Mouse (Mus musculus) embryo, embryonic 10 days (tissue): ENCODE measurements around the gene Tiam1.
A peak's percentile ranks its signal among the peaks of the same experiment; 100 is the strongest.

Experiments used
- DNase-seq: peaks from one replicate; pipeline ENCODE4 v3.0.0-alpha.2; 2015; ENCODE audit warnings: low spot score

Gene Tiam1

DNA sequence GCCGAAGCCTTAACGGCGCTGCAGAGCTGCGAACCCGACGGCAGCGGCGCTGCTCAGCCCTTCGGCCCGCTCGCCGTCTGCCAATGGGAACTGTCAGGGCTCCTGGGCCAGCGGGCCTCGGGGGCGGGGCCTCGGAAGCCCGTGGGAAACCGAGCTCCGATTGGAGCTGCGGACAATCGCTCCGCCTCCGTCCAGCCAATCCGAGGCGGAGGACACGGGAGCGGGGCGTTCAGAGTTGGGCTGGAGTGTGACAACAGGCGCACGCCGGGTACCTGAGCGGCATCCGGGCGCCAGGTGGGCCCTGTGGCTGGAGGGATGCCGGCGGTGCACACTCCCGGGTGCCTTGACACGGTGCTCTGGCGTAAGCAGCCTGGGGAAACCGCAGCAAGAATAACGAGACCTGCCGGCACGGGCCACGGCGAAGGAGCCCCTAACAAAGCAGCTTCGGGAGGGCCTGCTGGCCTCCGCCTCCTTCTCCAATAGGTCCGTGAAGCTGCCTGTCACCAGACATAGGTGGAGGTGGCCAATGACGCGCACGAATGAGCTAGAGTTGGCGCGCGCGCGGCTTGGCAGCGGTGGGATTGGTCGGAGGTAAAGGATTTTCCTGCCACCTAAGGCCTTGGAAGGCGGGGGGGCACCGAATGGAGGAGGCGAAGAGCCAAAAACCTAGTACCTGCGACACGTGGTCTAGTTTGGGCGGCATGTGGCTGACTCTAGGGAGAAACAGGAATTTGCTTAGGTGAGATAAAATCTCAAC lies at the start of gene Tiam1:
Gene Tiam1 (minus strand): TSS at position 10 of the 757 bp plus-strand sequence.
- peak; percentile 99 for DNase-seq

- DNase-seq, result no peak
Measured at GRCm38 (mm10) chr16:90191289-90191688, 47.7 kb upstream of the Tiam1 start.

- DNase-seq, result peak; percentile 75
Measured at GRCm38 (mm10) chr16:90187453-90187852, 43.9 kb upstream of the Tiam1 start.

DNA sequence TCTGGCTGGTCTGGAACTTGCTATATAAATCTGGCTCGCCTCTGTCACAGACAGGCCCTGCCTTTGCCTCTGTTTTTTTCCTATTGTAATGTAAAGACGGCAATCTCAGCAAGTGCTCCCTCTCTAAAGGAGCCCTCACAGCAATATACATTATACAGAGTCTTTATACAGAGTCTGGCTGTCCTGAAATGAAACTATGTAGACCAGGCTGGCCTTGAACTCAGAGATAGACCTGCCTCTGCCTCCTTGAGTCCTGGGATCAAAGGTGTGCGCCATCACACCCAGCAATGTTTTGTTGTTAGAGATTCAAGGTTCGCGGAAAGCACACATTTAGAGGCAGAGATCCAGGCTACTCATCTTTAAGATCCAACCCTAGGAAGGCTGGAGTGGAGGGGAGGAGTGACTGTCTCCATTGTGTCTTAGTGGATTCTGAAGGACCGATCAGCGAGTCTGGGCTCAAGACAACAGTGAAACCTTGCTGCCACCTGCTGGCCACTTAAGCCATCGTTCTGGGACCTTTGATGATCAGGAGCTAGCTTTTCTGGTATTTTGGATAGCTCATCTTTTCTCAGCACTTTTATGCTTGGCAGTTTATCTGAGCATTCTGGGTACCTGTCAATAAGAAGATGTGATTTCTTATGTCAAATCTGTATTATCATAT lies 42.5 kb upstream of the Tiam1 start:
- peak; percentile 94 for DNase-seq

DNA sequence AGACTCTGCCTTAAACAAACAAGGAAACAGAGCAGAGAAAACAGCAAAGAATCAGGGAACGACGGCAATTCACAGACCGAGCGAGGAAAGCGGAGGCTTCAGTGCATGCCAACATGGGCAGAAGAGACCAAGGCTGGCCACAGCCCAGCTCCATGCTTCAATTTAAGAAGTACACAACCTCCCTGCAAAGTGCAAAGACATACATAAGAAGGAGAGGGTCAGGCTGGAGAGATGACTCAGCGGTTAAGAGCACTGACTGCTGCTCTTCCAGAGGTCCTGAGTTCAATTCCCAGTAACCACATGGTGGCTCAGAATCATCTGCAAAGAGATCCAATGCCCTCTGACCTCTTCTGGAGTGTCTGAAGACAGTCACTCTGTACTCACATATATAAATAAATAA lies 40.6 kb upstream of the Tiam1 start:
- no peak for DNase-seq

DNA sequence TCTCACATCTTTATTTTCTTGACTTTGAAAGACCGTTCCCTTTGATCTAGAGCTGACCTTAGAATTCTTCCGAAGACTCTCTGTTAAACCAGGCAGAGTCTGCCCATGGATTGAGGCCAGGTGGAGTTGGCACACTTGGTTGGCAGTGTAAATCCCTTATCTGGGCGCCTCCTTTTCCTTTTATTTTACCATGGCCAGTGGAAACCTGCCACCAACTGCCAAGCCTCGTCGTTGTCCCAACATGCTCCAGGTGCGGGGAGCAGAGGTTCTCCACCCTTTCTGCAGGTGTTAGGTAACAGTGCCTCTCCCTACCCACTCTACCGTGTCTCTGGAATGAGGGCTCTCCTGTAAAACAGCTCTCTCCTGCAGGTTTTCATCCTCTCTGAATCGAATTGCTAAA lies 38.1 kb upstream of the Tiam1 start:
- DNase-seq, result no peak

GRCm38 (mm10) chr16:90180975-90181374 lies 37.4 kb upstream of the Tiam1 start:
- DNase-seq, result no peak

DNA sequence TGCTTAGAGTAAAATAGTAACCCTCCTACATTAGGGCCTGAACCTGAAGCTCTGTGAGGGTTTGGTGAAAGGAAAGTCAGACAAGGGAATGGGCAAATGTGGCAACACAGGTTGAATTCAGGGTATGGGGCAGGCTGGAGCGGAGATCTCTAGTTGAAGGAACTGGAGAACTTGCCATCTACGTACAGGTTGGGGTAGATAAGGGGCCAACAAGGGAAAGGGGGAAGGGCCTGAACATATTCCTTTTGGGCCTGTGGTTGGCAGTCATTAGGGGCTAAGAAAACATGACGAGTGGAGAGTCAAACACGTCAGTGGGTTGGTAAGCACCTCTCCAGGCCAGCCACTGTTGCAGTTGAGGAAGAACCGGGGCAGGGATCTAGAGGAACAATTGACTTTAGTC lies 36.3 kb upstream of the Tiam1 start:
- DNase-seq, result no peak

DNA sequence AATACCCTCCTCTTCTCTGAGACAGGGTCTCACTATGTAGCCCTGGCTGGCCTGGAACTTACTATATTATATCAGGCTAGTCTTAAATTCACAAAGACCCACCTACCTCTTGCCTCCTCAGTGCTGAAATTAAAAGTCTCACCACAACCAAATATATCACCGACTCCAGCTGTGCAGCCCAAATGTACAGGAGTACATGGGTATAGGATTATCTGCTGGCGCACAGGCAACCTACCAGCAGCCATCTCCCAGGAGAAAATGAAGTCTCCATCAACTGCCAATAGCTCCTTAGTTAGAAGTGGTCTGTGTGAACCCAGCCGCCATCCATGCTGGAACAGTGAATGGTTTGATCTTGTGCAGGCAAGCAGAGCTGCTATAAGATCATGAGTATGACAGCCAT lies 34.8 kb upstream of the Tiam1 start:
- DNase-seq, result no peak

DNA sequence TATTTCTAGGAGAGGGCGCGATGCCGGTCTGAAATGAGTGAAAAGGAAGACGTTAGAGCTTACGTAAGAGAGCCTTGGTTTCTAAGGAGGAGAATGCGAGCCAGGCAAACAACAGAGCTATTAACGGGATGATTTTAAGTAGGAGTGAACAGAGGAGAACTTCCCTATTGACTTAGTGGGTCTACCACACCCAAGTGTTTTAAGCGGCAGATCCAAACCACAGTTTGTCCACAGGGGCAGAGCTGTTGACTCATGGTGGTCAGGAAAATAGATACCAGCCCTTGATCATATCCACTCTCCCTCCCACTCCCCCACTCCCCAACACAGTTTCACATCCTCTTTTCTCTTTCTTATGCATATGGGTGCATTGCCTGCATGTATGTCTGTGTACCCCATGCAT lies 33.9 kb upstream of the Tiam1 start:
- no peak for DNase-seq

GRCm38 (mm10) chr16:90176472-90176871 lies 32.9 kb upstream of the Tiam1 start:
- peak; percentile 50 for DNase-seq

DNA sequence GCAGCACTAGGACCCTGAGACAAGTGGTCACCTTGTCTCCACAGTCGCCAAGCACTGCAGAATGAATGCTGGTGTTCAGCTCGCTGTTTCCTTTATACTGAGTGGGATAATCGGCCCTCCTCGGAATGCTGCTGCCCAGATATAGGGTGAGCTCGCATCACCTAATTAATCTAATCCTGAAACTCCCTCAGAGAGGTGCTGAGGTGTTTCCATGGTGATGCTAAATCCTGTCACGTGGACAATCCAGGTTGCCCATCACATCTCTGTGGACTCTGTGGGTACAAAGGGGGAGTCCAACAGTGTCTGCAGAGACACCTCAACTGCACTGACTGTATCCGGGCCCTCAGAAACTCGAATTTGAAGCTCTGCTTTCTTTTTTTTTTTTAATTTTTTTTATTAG lies 27.8 kb upstream of the Tiam1 start:
- no peak for DNase-seq

DNA sequence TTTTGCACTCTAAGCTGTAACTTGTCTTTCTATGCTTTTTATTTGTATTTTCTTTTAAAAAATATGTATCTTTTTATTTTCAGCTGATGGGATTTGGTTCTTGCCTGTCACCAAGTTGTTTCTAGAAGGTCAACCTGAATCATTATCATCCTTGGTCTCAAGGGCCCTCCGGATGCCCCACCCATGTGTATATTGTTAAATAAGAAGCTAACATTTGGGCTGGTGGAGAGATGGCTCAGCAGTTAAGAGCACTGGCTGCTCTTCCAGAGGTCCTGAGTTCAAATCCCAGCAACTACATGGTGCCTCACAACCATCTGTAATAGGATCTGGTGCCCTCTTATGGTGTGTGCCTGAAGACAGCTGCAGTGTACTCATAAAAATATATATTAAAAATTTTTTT lies 27.1 kb upstream of the Tiam1 start:
- no peak for DNase-seq

DNA sequence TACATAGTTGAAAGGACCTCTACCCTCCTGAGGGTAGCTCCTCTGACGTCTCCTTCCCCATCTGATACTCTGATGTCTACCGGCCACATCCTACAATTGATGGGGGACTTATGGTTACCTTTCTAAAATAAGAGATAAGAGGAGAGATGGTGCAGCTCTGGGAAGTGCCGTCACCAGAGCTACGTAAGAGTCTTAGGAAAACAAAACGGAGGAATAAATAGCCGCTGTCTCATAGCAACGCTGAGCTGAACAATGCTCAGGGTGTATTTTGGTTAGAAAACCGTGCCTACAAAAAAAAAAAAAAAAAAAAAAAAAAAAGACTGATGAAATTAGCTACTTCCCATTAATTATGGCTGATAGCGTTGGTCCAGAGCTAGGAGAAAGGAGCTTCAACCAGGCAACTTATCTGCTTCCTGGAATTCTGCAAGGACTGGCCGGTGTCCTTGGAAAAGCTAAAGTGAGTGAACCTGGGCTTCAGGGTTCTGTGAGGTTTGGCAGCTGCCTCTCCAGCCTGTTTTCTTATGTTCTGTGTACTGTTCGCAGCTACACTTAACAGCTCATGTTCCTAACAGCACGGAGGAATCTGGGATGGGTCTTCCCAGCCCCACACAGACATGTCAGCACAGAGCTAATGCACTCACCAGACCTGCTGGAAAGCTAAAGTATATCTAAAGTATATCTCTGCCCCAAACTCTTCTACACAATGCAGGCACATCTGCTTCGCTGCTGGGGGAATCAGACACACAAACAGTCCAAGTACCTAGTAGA lies 26.5 kb upstream of the Tiam1 start:
- DNase-seq, result no peak

DNA sequence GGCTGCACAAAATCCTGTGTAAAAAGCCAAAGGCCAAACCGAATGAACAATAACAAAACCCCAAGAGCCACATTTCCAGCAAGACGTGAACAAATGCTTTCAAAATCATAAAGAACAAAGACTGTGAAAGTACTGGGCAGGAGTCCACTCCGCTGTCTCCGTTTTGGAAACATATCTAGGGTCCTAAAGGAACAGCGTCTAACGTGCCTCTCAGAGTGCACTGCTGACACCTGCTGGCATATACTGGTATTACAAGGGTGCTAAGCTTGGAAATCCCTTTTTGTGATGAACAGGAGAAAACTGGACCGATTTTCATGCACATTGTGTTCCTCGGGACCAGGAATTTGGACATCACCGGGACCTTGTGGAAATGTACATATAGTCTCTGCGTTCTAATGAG lies 24.1 kb upstream of the Tiam1 start:
- peak; percentile 91 for DNase-seq

- no peak for DNase-seq
Measured at GRCm38 (mm10) chr16:90165435-90165834, 21.9 kb upstream of the Tiam1 start.

- no peak for DNase-seq
Measured at GRCm38 (mm10) chr16:90164942-90165341, 21.4 kb upstream of the Tiam1 start.

DNA sequence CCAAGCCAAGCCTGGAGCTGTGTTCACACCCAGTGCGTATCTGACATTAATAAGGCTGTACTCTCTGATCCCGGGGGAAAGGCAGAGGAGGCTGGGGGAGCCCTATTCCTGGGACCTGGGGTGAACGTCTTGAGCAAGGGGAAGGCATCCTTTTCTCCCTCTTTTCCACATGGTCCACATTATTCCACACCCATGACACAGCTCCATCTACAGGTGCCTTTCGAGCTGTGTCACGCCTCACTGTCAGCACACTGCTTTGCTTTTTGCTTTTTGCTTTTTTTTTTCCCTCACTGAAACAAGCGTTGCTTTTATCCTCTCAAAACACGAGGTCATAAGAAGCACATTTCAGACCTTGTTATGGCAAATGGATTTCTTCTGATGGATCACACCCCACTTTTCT lies 11.5 kb upstream of the Tiam1 start:
- DNase-seq, result no peak

DNA sequence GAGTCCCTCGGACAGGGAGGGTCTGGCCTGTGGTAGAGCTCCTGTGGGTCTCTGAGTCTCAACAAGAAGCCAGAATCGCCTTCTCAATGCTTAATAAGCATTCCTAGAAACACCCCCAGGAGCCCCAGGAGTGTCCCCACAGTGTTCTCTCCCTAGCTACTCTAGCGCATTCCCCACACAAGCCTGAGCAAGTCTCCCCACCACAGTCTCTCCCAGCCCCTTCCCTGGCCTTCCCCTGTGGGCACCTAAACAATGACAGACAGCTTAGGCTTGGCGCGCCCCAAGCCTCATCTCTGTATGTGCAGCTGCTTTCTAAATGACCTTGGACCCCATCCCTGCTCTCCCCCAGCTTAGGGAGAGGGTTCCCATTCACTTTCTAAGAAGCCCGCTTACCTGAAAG lies 7.3 kb upstream of the Tiam1 start:
- DNase-seq, result no peak

DNA sequence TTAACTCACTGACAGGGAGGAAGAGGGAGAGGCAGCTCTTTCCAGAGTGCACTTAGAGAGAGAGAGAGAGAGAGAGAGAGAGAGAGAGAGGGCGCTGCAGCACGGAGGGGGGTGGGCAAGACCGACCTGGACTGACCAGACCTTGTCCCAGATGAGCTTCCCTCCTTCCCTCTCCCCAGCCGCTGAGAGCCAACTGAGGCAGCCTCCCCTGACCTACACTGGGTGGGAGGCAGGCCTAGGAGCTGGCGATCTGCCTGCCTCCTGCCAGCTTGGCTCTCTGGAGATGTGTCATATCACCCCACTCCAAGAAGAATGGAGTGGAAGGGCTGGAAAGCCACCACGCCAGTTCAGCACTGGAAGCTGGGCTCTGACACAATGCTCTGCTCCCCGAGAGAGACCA lies 6.6 kb upstream of the Tiam1 start:
- DNase-seq, result no peak

DNA sequence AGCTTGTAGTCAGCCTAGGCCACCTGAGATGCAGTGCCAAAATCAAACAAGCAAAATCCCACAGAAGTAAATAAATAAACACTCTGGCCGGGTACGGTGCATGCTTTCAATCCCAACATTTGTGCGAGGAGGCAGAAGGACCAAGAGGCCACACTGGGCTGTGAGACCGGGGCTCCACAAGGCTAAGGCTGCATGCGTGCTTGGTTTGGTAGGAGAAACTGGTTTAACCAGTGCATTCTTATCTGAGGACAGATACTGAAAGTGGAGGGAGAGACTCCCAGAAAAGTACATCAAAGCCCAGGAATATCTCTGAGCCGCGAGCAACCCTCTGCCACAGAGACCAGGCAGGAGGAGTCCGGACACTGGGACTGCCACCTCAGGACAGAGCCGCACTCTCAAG lies 5.8 kb upstream of the Tiam1 start:
- no peak for DNase-seq

GRCm38 (mm10) chr16:90145244-90145643 lies 1.7 kb upstream of the Tiam1 start:
- DNase-seq, result no peak

DNA sequence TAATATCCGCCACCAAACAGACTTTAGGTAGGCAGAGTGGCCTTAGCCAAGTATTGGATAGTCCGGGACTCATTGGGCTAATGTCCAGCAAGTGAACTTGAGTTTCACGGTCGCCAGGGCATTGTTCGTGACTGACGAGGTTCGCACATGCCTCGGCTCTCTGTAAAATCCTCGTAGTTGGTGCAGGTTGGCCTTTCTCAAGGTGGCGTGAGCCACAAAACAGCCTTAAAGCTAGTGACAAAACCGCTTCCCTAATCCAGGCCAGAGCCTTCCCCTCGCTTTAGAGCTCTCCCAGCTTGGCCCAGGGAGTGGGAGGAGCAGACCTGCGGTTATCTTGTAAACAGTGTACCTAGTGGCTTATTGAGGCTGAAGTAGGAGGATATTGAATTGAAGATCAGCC lies 972 bp upstream of the Tiam1 start:
- DNase-seq, result no peak
